Mouse (Mus musculus) spleen, postnatal 14 days (tissue): Measurements from ENCODE around the gene Cfap221.
A peak's percentile ranks its signal among the peaks of the same experiment; 100 is the strongest.

Source experiments
- DNase-seq, 2 experiments: peaks; one replicate each; pipeline ENCODE4 v3.0.0; 2021 to 2022; ENCODE audit warnings: low spot score in 2 of 2

Gene Cfap221

GRCm38 (mm10) chr1:120007851-120008588 lies 11.0 kb upstream of the Cfap221 start:
- DNase-seq = no peak

GRCm38 (mm10) chr1:120006844-120007790 lies 10.1 kb upstream of the Cfap221 start, which contains the start of gene Sctr:
Gene Sctr (plus strand): TSS chr1:120006894.
- DNase-seq = no peak

GRCm38 (mm10) chr1:119997644-119998043 lies 610 bp upstream of the Cfap221 start:
- DNase-seq = no peak

DNA sequence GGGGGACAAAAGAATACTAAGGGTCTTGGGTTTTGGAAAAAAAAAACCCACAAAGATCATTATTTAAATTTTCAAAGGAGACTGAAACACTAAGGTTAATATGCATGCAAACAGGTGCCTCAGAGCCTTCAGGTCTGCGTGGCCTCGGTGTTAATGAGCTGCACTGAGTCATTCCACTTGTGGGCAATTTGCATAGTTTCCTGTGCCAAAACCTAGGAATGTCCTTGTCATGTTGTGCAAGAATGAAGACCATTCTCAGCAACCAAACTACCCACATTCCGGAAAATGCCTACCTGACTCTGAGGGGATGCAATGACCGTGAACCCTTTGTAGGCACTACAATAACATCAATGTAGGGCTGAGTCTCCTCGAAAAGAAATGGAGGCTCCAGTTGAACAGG lies 10.5 kb downstream of the Cfap221 start:
- no peak for DNase-seq

DNA sequence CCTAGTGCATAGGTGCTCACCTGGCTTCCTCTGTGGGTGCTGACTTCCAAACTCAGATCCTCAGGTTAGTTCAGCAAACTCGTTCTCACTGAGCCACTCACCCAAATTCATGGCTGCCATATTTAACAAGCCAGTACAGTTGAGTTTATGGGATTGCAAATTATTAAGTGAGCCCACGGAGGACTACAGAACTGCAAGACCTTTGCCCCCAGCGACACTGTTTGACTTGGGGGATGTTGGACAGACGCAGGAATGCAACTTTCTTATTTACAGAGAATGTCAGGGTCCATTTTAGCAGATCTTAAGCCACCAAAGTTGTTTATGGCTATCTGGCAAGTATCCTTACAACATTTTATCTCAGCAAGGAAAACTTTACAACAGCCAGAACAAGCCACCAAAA lies 21.9 kb downstream of the Cfap221 start:
- no peak for DNase-seq

DNA sequence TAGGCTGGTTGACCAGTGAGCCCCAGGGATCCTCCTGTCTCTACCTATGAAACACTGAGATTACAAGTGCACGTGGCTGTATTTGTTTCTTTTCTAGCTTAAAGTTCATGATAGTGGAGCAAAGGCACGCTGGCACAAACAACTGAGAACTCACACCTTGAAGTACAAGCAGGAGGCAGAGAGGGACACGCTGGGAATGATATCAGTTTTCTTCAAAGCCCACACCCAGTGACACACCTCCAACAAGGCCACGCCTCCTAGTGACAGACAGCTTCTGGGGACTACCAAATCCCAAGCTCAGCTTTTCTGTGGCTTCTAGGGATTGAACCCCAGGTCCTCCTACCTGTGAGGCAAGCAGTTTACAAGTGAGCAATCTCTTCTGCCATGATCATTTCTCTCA lies 23.9 kb downstream of the Cfap221 start:
- no peak for DNase-seq

GRCm38 (mm10) chr1:119965804-119966514 lies 31.1 kb downstream of the Cfap221 start:
- no peak for DNase-seq

GRCm38 (mm10) chr1:119959920-119960319 lies 37.1 kb downstream of the Cfap221 start:
- no peak for DNase-seq

DNA sequence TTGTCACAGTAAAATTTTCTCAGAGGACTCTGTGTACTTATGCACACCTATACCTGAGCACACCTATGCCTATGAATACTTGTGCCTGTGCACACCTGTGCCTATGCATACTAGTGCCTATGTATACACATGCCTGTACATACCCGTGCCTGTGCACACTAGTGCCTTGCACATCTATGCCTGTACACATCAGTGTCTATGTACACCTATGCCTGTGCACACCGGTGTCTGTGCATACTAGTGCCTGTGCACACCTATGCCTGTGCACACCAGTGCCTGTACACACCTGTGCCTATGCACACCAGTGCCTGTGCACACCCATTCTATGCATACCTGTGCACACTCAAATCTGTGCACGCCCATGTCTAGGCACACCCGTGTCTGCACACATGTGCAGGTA lies 37.6 kb downstream of the Cfap221 start:
- DNase-seq = no peak

DNA sequence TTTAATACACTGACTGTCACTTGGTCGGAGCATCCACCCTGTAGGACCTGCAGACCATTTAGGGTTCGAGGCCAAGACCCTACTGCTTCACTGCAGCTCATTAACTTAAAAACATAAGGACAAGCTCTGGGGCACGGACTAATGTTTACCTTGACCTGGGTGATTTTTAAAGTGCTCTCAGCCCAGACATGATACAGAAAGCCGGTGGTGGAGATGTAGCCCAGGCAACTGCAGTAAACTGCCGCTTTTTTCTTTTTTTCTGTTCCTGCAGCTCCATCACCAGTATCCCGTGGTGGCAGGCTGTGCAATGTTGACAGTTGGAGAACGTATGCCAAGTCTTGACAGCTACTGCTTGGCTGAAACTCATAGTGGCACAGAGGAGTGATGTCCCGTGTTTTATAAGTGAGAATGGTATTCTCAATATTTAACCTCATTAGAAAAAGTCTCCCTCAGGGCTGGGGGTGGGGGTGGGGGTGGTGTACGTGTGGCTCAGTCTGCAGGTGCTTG lies 39.3 kb downstream of the Cfap221 start:
- no peak for DNase-seq

DNA sequence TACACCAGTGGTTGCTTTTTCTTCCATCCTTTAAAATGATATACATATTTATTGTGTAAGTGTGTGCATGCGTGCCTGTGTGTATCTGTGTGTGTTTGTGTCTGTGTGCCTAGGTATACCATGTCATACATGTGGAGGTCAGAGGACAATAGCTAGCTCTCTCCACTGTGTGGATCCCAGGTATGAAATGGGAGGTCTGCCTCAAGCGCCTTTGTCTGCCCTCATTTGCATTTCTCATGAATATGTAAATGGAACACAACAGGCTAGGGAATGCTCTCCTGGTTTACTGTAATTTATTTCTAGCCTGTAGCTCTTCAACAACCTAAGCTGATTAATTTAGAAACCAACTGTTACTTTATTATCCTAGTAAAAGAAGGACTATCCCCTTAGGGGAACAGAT lies 42.4 kb downstream of the Cfap221 start:
- DNase-seq = no peak

GRCm38 (mm10) chr1:119953456-119953855 lies 43.6 kb downstream of the Cfap221 start:
- DNase-seq = no peak

- DNase-seq = no peak
Measured at GRCm38 (mm10) chr1:119950086-119950485, 46.9 kb downstream of the Cfap221 start.

GRCm38 (mm10) chr1:119936861-119937260 lies 60.2 kb downstream of the Cfap221 start:
- DNase-seq = no peak

GRCm38 (mm10) chr1:119931421-119932150 lies 65.4 kb downstream of the Cfap221 start:
- DNase-seq = no peak

- no peak for DNase-seq
Measured at GRCm38 (mm10) chr1:119929715-119930114, 67.3 kb downstream of the Cfap221 start.

DNA sequence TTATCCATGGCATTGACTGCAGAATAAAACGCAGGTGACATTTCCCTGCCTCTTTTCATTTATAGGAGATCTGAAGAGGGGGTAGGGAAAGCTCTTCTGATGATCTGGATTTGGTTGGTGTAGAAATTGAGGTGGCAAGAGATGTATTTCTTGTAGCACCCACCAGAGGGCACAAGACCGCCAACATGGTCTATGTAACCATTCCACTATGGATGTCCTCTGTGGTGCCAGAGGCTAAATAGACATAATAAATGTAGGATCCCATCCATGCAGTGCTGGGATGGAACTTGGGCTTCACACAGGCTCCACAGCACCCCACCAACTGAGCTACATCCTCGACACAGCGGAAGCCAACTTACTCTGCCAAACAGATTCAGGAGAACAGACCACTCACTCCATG lies 77.7 kb downstream of the Cfap221 start:
- DNase-seq = no peak

DNA sequence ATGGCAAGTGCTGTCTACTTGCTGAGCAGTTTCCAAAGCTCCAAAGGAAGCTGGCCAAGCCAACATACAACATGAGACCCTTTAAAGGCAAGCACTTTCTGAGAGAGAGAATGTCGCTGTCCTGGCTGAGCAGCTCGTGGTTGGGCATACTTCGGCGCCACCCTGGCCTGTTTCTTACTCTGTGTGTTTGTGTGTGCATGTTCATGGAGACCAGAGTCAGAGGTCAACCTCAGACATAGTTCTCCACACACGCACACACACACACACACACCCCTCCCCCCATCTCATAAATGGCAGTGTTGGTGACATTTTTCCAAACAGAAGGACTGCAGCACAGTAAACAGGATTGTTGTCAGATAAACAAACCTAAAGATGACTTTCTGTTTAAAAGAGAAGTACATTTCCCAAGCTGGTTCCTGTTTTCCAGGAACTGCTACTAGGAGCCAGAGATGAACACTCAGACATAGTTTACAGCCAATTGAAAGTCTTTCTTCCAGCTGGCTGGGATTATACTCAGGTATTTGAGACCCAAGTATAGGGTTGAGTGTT lies 80.1 kb downstream of the Cfap221 start:
- DNase-seq = no peak

GRCm38 (mm10) chr1:119912953-119913814 lies 83.8 kb downstream of the Cfap221 start, which contains the start of gene Tmem177:
Gene Tmem177 (minus strand): TSS chr1:119913208.
- peak; percentile 95 to 96 for DNase-seq

GRCm38 (mm10) chr1:119907206-119907748 lies 89.8 kb downstream of the Cfap221 start:
- DNase-seq = no peak
